Mouse (Mus musculus) hindbrain, postnatal 0 days (tissue): Measurements from ENCODE around the gene Ralgapa1. TPM values are rescaled to one million over a fixed set of nuclear protein-coding genes. Genes with fewer than 3 reads are reported as not detected.

Experiments
- ATAC-seq: fragments of 200-750 bp; cut with Nextera tagmentation; 2 replicates; pipeline ENCODE4 v1.8.0; 2017; ENCODE audit warnings: mild to moderate bottlenecking, moderate TSS enrichment, moderate library complexity
- DNase-seq: peaks from one replicate; pipeline ENCODE4 v3.0.0-alpha.2; 2015; ENCODE audit warnings: low spot score
- H3K27ac ChIP-seq: fragments of 300-500 bp; sonication (generic); 2 replicates; pipeline ENCODE4 v1.5.1; 2014; ENCODE audit warnings: mild to moderate bottlenecking
- H3K27me3 ChIP-seq: fragments of 300-500 bp; sonication (generic); 2 replicates; pipeline ENCODE4 v1.6.1; 2014; ENCODE audit warnings: low read length, mixed read lengths; ENCODE audit not compliant: insufficient read depth
- H3K36me3 ChIP-seq: fragments of 300-500 bp; sonication (generic); 2 replicates; pipeline ENCODE4 v1.6.1; 2014; ENCODE audit warnings: low read length, mixed read lengths; ENCODE audit not compliant: insufficient read depth
- H3K4me1 ChIP-seq: fragments of 300-500 bp; sonication (generic); 2 replicates; pipeline ENCODE4 v1.6.1; 2014; ENCODE audit warnings: antibody characterized with exemption, low read length, mixed read lengths; ENCODE audit not compliant: insufficient read depth
- H3K4me2 ChIP-seq: fragments of 300-500 bp; sonication (generic); 2 replicates; pipeline ENCODE4 v1.6.1; 2014; ENCODE audit warnings: low read depth, mild to moderate bottlenecking, low read length, moderate library complexity, mixed read lengths
- H3K4me3 ChIP-seq: fragments of 300-500 bp; sonication (generic); 2 replicates; pipeline ENCODE4 v1.5.1; 2014; ENCODE audit warnings: low read length
- H3K9ac ChIP-seq: fragments of 300-500 bp; sonication (generic); replicated peaks from 2 replicates; pipeline ENCODE4 v1.6.1; 2014; ENCODE audit warnings: mild to moderate bottlenecking, low read length, moderate library complexity, mixed read lengths
- H3K9me3 ChIP-seq: fragments of 300-500 bp; sonication (generic); 2 replicates; pipeline ENCODE4 v1.6.1; 2016; ENCODE audit warnings: low read length, mixed read lengths
- CTCF ChIP-seq: IDR thresholded peaks from 2 replicates; pipeline ENCODE4 v1.5.1; 2016; ENCODE audit warnings: antibody characterized with exemption, control low read depth, low read depth
- WGBS: fragments of 180-500 bp; shearing (Covaris S2); extraction: QIAGEN DNeasy Blood & Tissue Kit; methylation state at CpG from one replicate; pipeline ENCODE4 v1.1.7; 2014; 5-methylcytosine and 5-hydroxymethylcytosine counted together
- polyA plus RNA-seq: library from polyadenylated mRNA; unstranded; fragments of >200 nt; fragmentation: Nextera tagmentation; extraction: Ambion mirVana; gene quantifications from 2 replicates; pipeline ENCODE4 v1.2.1, GENCODE M21; 2015
- total RNA-seq: library from RNA; depleted of rRNA; stranded (reverse); fragments of >200 nt; gene quantifications from 2 replicates; pipeline ENCODE4 v1.2.3, GENCODE M21; 2014

Ralgapa1 gene
- total and polyA plus RNA-seq, 2 experiments from 2014 or later, result 18.5 to 94.3 TPM

DNA sequence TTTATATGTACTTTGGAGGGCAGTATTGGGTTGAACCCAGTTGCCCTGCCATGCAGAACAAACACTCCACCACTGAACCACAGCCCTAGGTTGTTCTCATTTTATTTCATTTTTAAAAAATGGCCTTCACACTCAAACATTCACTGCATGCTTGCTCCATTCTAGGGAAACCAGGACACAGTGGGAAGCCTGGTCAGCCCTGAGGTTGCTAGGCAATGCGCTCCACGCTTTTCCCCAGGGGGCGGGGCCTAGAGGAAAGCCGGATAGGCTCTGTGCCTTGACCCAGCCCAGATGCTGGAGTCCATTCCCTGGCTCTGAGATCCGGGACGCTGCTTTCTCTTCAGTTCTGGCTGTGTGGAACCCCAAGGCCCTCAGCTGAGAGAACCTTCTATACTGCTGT lies 247.2 kb downstream of the Ralgapa1 start:
- Histone ChIP-seq H3K9me3 (no peaks in the 10 kb centered on the region), H3K27ac (no peak overlapping the region), H3K4me2 (no peak overlapping the region), H3K9ac (no peak overlapping the region), H3K4me1 (no peaks in the 10 kb centered on the region), H3K4me3 (no peak overlapping the region), H3K27me3 (no peaks in the 10 kb centered on the region), H3K36me3 (no peaks in the 10 kb centered on the region)
- peak; percentile 42 for DNase-seq
- peak; percentile 53; the same call in 1 of the 2 replicates for ATAC-seq
- WGBS, result 2% methylated on average over 6 of the region's 6 CpGs
- no peak for TF ChIP-seq CTCF

DNA sequence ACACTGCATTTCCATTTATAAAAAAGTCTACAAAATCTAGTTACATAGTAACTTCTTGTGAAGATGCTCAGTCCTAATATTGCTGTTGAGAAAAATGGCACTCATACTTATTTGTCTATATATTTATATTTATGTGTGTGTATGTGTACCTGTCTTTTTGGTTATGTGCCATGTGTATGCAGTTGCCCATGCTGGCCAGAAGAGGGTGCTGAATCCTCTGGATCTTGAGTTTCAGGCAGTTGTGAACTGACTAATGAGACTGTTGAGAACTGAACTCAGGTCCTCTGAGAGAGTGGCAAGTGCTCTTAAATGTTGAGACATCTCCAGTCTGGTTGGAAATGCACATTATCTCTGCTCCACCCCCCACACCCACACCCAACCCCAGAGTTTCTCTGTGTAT lies 247.9 kb downstream of the Ralgapa1 start:
- no peaks in the 10 kb centered on the region for H3K9me3 ChIP-seq
- DNase-seq (no peak), ATAC-seq (no peak)
- H3K4me3 ChIP-seq, result no peak overlapping the region
- H3K4me2 ChIP-seq, result no peak overlapping the region
- peak; percentile 21; the same call in 1 of the 2 replicates for TF ChIP-seq CTCF
- H3K27ac ChIP-seq, result no peak overlapping the region
- H3K9ac ChIP-seq, result no peak overlapping the region
- H3K4me1 ChIP-seq, result no peaks in the 10 kb centered on the region
- H3K27me3 ChIP-seq, result no peaks in the 10 kb centered on the region
- H3K36me3 ChIP-seq, result no peaks in the 10 kb centered on the region

DNA sequence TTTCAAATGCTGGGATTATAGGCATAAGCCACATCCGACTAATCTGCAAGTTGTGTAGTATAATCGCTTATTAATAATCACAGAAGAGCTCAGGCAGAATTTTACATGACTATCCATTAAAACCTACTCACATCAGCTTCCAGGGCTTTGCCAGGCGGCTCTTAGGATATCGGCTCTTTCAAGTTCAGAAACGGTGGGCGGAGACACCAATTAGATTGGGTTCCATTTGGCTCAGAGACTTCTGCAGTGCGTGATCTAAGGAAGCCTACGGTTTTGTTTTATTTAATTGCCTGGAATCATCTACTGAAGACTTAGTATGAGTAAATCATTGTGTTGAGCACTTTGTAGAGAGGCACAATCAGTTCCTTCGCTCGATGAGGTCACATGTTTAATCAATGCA lies 249.3 kb downstream of the Ralgapa1 start:
- Histone ChIP-seq H3K27ac (no peak overlapping the region), H3K36me3 (no peaks in the 10 kb centered on the region), H3K4me1 (no peaks in the 10 kb centered on the region), H3K27me3 (no peaks in the 10 kb centered on the region), H3K9me3 (no peaks in the 10 kb centered on the region), H3K4me3 (no peak overlapping the region), H3K4me2 (no peak overlapping the region), H3K9ac (no peak overlapping the region)
- TF ChIP-seq CTCF, result no peak
- ATAC-seq (no peak), DNase-seq (no peak)
- 88% methylated on average over 10 of the region's 10 CpGs for WGBS

DNA sequence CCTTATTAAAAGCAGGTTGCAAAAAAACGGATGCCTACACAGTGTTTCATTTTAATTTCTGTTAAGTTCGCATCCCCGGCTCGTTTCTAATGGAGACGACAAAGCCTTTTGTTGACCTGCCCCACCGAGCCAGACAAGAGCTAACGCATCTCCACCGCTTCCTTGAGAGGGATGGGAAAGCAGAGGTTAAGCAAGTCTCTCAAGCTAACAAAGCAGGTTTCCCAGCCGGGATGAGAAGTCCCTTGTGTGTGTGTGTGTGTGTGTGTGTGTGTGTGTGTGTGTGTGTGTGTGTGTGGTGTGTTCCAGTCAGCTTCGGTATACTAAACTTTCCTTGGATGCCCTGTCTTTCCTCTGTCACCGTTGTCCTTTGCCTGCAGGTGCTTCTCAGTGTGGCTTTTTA lies 249.8 kb downstream of the Ralgapa1 start:
- TF ChIP-seq CTCF, result no peak
- WGBS, result 67% methylated on average over 11 of the region's 11 CpGs
- Histone ChIP-seq H3K9me3 (no peaks in the 10 kb centered on the region), H3K4me2 (no peak overlapping the region), H3K4me1 (no peaks in the 10 kb centered on the region), H3K4me3 (no peak overlapping the region), H3K27ac (no peak overlapping the region), H3K27me3 (no peaks in the 10 kb centered on the region), H3K36me3 (no peaks in the 10 kb centered on the region), H3K9ac (no peak overlapping the region)
- no peak for DNase-seq
- no peak for ATAC-seq

DNA sequence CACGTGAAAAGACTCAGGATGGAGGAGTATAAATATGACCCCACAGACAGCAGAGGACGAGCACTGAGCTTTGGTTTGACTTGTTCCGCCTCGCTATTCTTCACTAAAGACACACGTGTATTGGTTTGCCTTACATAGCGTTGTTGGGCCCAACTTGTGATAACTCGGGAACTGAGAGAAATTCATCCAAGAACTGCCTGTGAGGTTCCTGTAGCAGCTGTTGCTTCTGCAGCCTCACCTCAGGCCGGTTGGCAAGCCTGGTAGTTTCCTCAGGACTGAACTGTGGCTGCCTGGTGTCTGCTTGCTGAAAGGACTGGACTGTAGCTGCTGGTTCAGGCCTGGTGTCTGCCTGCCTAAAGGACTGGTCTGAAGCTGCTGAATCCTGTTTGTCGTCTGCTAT lies 250.3 kb downstream of the Ralgapa1 start:
- H3K36me3 ChIP-seq, result no peaks in the 10 kb centered on the region
- TF ChIP-seq CTCF, result no peak

DNA sequence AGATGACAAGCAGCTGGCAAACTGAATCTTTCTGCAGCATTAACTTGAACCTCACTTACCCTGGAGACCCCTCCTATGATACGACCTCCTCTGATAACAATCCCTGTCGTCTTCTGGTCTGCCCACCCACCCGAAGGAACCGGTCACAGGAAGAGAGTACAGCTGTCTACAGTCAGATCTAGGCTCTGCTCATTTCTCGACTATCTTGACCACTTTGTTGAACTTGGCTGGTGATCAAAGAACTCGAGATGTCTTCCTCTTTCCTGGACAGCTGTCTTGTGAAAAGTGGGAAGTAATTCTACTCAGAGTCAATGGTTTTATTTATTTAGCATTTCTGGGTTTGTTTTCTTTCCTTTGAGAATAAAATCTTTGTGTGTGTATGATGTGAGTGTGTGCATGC lies 251.3 kb downstream of the Ralgapa1 start:
- ATAC-seq, result no peak
- Histone ChIP-seq H3K4me3 (no peak overlapping the region), H3K4me2 (no peak overlapping the region), H3K27me3 (no peaks in the 10 kb centered on the region), H3K4me1 (no peaks in the 10 kb centered on the region), H3K9ac (no peak overlapping the region), H3K36me3 (no peaks in the 10 kb centered on the region), H3K9me3 (no peaks in the 10 kb centered on the region), H3K27ac (no peak overlapping the region)
- DNase-seq, result no peak
- 70% methylated on average over 6 of the region's 6 CpGs for WGBS
- TF ChIP-seq CTCF, result no peak

More for the DNA sequence above, 250.3 kb downstream of the Ralgapa1 start:
- no peak for ATAC-seq
- Histone ChIP-seq H3K4me1 (no peaks in the 10 kb centered on the region), H3K4me3 (no peak overlapping the region), H3K9ac (no peak overlapping the region), H3K27ac (no peak overlapping the region), H3K27me3 (no peaks in the 10 kb centered on the region), H3K9me3 (no peaks in the 10 kb centered on the region), H3K4me2 (no peak overlapping the region)
- 87% methylated on average over 9 of the region's 9 CpGs for WGBS
- no peak for DNase-seq

DNA sequence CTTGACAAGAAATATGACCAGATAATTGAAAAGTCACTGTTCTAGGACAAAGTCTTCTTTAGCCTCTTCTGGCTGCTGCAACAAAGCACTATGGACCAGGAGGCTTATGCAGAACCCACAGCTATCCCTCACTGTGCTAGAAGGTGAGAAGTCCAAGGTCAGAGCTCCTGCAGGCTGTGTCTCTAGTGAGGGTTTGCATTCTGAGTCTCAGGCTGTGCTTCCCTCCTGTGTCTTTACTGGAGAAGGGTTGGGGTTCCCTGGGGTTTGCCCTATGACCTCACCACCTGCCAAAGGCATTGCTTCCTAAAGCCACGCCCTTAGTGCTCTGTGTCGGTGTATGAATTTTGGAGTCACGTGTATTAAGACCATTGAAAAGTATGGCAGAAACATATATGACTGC lies 252.5 kb downstream of the Ralgapa1 start:
- H3K27me3 ChIP-seq, result no peaks in the 10 kb centered on the region
- 75% methylated on average over 3 of the region's 3 CpGs for WGBS

More for the DNA sequence above, 252.5 kb downstream of the Ralgapa1 start:
- ATAC-seq (no peak), DNase-seq (no peak)
- Histone ChIP-seq H3K4me2 (no peak overlapping the region), H3K27ac (no peak overlapping the region), H3K36me3 (no peaks in the 10 kb centered on the region), H3K9ac (no peak overlapping the region), H3K4me3 (no peak overlapping the region), H3K4me1 (no peaks in the 10 kb centered on the region), H3K9me3 (no peaks in the 10 kb centered on the region)
- TF ChIP-seq CTCF, result no peak
